Mouse (Mus musculus): ENCODE measurements around the gene Slc6a12.

GRCm38 (mm10) chr6:121337770-121338518, 4.9 kb upstream of the Slc6a12 start:
- no peak for TF ChIP-seq POLR2A (IDR thresholded peaks at IDR 0.05; ENCODE audit: low read depth, low read length)
- peak; percentile 69; the same call in 1 of the 2 replicates for TF ChIP-seq CTCF (IDR thresholded peaks at IDR 0.05; ENCODE audit: extremely low read depth, insufficient read depth, insufficient read length, insufficient replicate concordance)
